ENCODE assay signal across 34 mouse cellular contexts in the genomic region with DNA sequence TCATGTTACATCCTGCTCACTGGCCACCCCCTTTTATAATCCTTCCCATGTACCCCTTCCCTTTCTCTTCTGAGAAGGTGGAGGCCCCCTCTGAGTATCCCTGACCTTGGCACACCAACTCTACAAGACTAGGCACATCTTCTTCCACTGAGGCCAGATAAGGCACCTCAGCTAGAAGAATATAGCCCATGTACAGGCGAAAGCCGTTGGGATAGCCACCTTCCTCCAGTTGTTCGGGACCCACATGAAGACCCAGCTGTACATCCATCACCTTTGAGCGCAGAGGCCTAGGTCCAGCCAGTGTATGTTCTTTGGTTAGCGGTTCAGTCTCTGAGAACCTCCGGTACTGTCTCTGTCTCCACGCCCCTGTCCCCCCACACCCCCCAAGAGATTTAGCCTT.
"Had no signal": no experiment of that assay in that cellular context is flagged by ENCODE, and none has a peak within 500 bp of the region (broad histone marks: within the 10 kb centered on the region; RNA-seq: fewer than 3 reads in every experiment).

No protein-coding gene starts in this region.

- H3K9ac ChIP-seq: heart, embryonic 12.5 days; heart, embryonic 13.5 days; heart, embryonic 15.5 days; hindbrain, embryonic 12.5 days; hindbrain, embryonic 13.5 days; hindbrain, embryonic 14.5 days; hindbrain, embryonic 15.5 days; intestine, embryonic 15.5 days; kidney, embryonic 15.5 days had no signal

- H3K27me3 ChIP-seq: heart, embryonic 12.5 days; heart, embryonic 13.5 days; heart, embryonic 15.5 days; hindbrain, embryonic 12.5 days; hindbrain, embryonic 13.5 days; hindbrain, embryonic 15.5 days; intestine, embryonic 15.5 days; kidney, embryonic 15.5 days had no signal

- ATAC-seq: hindbrain, embryonic 16.5 days; hindbrain, postnatal 0 days; inflammation-experienced regulatory T-cells, adult 6 months; intestine, embryonic 15.5 days; intestine, embryonic 16.5 days; intestine, postnatal 0 days had no signal

- H3K4me3 ChIP-seq: heart, embryonic 10.5 days; heart, embryonic 12.5 days; heart, embryonic 13.5 days; heart, embryonic 15.5 days; hindbrain, embryonic 10.5 days; hindbrain, embryonic 12.5 days; hindbrain, embryonic 13.5 days; hindbrain, embryonic 15.5 days; intestine, embryonic 15.5 days; kidney, embryonic 15.5 days; layer of hippocampus, adult 2 months had no signal

- H3K36me3 ChIP-seq: heart, embryonic 10.5 days; heart, embryonic 12.5 days; heart, embryonic 13.5 days; heart, embryonic 15.5 days; hindbrain, embryonic 10.5 days; hindbrain, embryonic 12.5 days; hindbrain, embryonic 13.5 days; hindbrain, embryonic 15.5 days; intestine, embryonic 15.5 days; kidney, embryonic 15.5 days had no signal

- H3K4me1 ChIP-seq: heart, embryonic 10.5 days; heart, embryonic 12.5 days; heart, embryonic 15.5 days; hindbrain, embryonic 10.5 days; hindbrain, embryonic 12.5 days; hindbrain, embryonic 15.5 days; intestine, embryonic 15.5 days; kidney, embryonic 15.5 days had no signal

- H3K4me2 ChIP-seq: heart, embryonic 11.5 days; heart, embryonic 12.5 days; heart, embryonic 13.5 days; heart, embryonic 15.5 days; hindbrain, embryonic 12.5 days; hindbrain, embryonic 13.5 days; hindbrain, embryonic 14.5 days; hindbrain, embryonic 15.5 days; intestine, embryonic 15.5 days; kidney, embryonic 15.5 days had no signal

- DNase-seq: heart, postnatal 14 days; heart, postnatal 36 days; heart, postnatal 4 days; kidney, adult 11 months; kidney, adult 18-20 months; kidney, adult 2 months; kidney, adult 8-10 months; kidney, adult 9 months; kidney, postnatal 10 days; kidney, postnatal 14 days; kidney, postnatal 25 days; kidney, postnatal 36 days; kidney, postnatal 4 days; layer of hippocampus, adult 9-11 months; layer of hippocampus, postnatal 36 days had no signal

- H3K27ac ChIP-seq: heart, embryonic 10.5 days; heart, embryonic 13.5 days; heart, embryonic 15.5 days; hindbrain, embryonic 10.5 days; hindbrain, embryonic 12.5 days; hindbrain, embryonic 13.5 days; hindbrain, embryonic 14.5 days; hindbrain, embryonic 15.5 days; hindbrain, postnatal 0 days; intestine, embryonic 15.5 days; kidney, embryonic 15.5 days; kidney, postnatal 0 days; layer of hippocampus, adult 2 months had no signal

- H3K9me3 ChIP-seq: heart, embryonic 10.5 days; heart, embryonic 12.5 days; heart, embryonic 13.5 days; heart, embryonic 15.5 days; hindbrain, embryonic 10.5 days; hindbrain, embryonic 12.5 days; hindbrain, embryonic 13.5 days; hindbrain, embryonic 15.5 days; intestine, embryonic 15.5 days; kidney, embryonic 15.5 days had no signal
